Mouse (Mus musculus): ENCODE results near the gene Bicra.

DNA sequence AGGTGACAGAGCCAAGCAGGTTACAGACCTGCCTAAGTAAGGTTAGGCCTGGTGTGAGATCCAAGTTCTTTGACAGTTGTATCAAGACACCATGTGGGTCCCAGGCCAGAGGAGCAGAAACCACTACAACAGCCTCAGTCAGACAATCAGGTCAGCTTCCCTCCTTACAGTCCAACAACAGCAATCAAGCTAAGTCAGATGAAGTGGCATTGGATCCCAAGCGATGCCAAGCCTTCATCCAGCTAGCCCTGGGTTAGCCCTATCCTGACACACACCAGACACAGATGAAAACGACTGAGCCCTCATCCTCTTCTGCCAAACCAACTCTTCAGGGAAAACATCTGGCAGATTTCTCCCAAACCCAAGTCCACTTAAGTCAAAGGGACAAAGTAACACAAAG, 2.2 kb downstream of the Bicra start:
- TF ChIP-seq CTCF (conservative IDR thresholded peaks at IDR 0.05; ENCODE audit: low read length), result no peak
- TF ChIP-seq POU5F1 (IDR thresholded peaks at IDR 0.05; ENCODE audit: borderline replicate concordance, low read length), result no peak
- TF ChIP-seq NANOG (IDR thresholded peaks at IDR 0.05; ENCODE audit: borderline replicate concordance, low read length), result no peak

Measured in E14TG2a.4 (cell line).